Mouse (Mus musculus): ENCODE data around the gene Mknk2.

- TF ChIP-seq MAX (IDR thresholded peaks at IDR 0.05) (no peak), CTCF (IDR thresholded peaks at IDR 0.05; ENCODE audit: control insufficient read depth, insufficient read depth, insufficient read length) (no peak), USF1 (IDR thresholded peaks at IDR 0.05; ENCODE audit: low read depth) (no peak), CEBPB (IDR thresholded peaks at IDR 0.05; ENCODE audit: low read depth) (no peak), MYOG (IDR thresholded peaks at IDR 0.05; ENCODE audit: control insufficient read depth, extremely low read depth, insufficient read length) (no peak), MYOD1 (IDR thresholded peaks at IDR 0.05; ENCODE audit: control insufficient read depth, insufficient read length, low read depth) (no peak)
Measured at GRCm38 (mm10) chr10:80627685-80628084, 50.2 kb downstream of the Mknk2 start.
